Mouse (Mus musculus): ENCODE data around the gene Optc.

DNA sequence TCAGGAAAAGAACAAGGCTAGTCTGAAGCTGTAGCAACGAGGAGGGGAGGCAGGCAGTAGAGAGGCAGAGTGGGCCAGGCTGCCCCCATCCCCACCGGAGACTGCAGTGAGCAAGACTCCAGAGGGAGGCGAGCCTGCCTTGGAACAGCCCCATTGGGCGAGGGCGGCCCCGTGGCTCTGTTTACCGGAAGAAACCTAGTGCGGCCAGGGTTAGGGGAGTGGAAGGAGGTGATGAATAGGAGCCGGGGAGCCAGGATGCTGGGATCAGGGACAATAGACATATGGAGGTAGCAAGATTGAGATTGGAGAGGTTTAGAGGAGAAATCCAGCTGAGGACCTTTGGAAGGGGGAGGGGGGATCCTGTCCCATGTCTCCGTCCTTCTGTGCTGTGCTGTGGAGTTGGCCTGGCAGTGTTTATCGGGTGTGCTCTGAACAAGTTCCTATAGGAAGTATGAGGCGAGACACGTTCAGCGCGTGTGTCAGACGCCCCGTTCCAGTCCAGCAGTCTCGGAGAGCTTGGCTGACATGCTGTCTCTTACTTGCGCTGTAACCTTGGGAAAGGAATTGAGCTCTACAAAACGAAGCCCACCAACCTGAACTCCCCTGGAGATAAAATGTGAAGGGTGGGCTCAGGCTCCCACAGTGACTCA is 17.7 kb downstream of the Optc start:
- no peak for TF ChIP-seq CTCF (IDR thresholded peaks at IDR 0.05)
- no peak for TF ChIP-seq EP300 (IDR thresholded peaks at IDR 0.05)

All from lung, postnatal 0 days (tissue).